Mouse (Mus musculus): ENCODE results near the gene Rcor2. TPM values are rescaled to one million over a fixed set of nuclear protein-coding genes. Genes with fewer than 3 reads are reported as not detected.

Gene Rcor2
- polyA plus RNA-seq, 1 experiment from 2014 or later, result 4.9 TPM

DNA sequence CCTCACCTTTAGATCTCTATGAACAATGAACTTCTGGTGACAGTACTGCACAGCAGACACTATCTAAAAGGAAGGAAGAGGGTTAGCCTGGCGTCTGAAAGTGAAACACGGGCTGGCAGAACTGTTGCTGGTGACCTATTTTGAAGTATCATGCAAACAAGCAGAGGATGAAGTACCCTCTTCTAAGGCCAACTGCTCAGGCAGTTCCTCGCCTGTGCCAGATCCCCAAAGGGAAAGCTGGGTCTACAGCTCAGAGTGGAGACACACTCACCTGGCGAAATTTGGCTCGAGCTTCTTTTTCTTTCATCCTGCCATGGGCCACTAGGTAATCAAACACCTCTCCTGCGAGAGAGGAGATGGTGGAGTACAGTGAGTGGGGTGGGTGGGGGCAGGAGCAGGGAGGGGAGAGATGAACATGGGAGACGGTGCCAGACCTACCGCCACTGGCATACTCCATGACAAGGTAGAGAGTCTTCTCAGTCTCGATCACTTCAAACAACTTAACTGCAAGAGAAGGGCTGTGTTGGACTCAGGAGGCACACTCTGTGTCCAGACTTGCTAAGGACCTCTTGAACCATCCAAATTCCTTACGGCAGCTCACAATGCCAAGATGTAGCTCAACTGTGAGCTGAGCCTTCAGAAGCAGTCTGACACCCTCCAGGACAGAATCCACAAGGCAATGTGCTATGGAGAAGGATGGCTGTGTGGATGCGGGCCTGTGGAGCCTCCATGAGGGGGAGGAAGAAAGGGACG lies 19.6 kb downstream of the Rcor2 start:
- Histone ChIP-seq H3K9me3 (replicated peaks; ENCODE audit: low read length) (no peaks in the 10 kb centered on the region), H3K4me3 (replicated peaks; ENCODE audit: low read depth, low read length) (no peak overlapping the region), H3K4me1 (replicated peaks; ENCODE audit: insufficient read depth, low read length) (no peaks in the 10 kb centered on the region), H3K4me2 (ENCODE audit: low read length) (no peak overlapping the region), H3K27me3 (ENCODE audit: insufficient read depth, low read length) (no peaks in the 10 kb centered on the region), H3K9ac (ENCODE audit: low read depth, low read length) (no peak overlapping the region), H3K36me3 (ENCODE audit: insufficient read depth, low read length) (peaks cover 53% of the 10 kb centered on the region), H3K27ac (no peak overlapping the region)
- WGBS, result 86% methylated on average over 12 of the region's 12 CpGs
- no peak for TF ChIP-seq CTCF (IDR thresholded peaks at IDR 0.05; ENCODE audit: low read depth)
- no peak for ATAC-seq (replicated peaks; ENCODE audit: low FRiP score, low read depth)
- DNase-seq (ENCODE audit: low spot score), result no peak

DNA sequence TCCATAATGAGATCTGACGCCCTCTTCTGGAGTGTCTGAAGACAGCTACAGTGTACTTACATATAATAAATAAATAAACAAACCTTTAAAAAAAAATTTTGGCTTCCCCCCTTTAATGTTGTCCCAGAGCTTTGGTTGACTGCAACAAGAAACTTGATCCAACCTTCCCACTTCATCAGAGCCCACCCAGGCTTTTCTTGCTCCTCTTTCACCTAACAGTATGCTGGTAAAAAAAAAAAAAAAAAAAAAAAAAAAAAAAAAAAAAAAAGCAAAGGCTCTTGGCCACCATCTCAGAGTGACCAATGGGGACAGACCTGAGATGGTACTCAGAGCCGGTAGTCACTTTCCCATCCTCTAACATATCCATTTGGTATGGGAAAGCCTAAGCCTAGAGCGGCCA lies 21.2 kb downstream of the Rcor2 start:
- no peak for TF ChIP-seq CTCF (IDR thresholded peaks at IDR 0.05; ENCODE audit: low read depth)
- no peak overlapping the region for H3K4me2 ChIP-seq (ENCODE audit: low read length)
- peaks cover 10% of the 10 kb centered on the region; the same call in 1 of the 2 replicates for H3K4me1 ChIP-seq (replicated peaks; ENCODE audit: insufficient read depth, low read length)
- H3K27ac ChIP-seq, result no peak overlapping the region
- WGBS, result 77% methylated on average over 3 of the region's 3 CpGs
- peaks cover 38% of the 10 kb centered on the region for H3K36me3 ChIP-seq (ENCODE audit: insufficient read depth, low read length)
- no peak overlapping the region for H3K4me3 ChIP-seq (replicated peaks; ENCODE audit: low read depth, low read length)
- ATAC-seq (replicated peaks; ENCODE audit: low FRiP score, low read depth) (no peak), DNase-seq (ENCODE audit: low spot score) (no peak)
- H3K27me3 ChIP-seq (ENCODE audit: insufficient read depth, low read length), result no peaks in the 10 kb centered on the region
- H3K9ac ChIP-seq (ENCODE audit: low read depth, low read length), result no peak overlapping the region
- H3K9me3 ChIP-seq (replicated peaks; ENCODE audit: low read length), result no peaks in the 10 kb centered on the region

DNA sequence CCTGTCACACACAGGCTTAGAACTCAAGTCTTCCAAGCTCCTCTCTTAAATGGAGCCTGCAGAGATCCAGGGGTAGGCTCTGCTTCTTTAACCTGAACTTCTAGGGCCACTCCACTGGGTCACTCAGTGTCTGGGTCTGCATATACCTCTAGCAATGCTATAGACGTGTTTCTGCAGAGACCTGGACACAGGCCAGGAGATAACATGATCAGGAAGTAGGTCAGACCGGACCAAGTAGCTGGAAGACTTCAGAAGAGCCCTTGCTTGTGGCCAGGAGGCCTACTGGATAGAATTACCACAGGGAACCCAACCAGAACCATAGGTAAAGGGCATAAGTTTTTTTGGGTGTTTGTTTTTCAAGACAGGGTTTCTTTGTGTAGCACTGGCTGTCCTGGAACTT lies 22.6 kb downstream of the Rcor2 start:
- no peak for ATAC-seq (replicated peaks; ENCODE audit: low FRiP score, low read depth)
- peaks cover 27% of the 10 kb centered on the region for H3K36me3 ChIP-seq (ENCODE audit: insufficient read depth, low read length)
- no peak overlapping the region for H3K9ac ChIP-seq (ENCODE audit: low read depth, low read length)
- H3K27ac ChIP-seq, result no peak overlapping the region
- TF ChIP-seq CTCF (IDR thresholded peaks at IDR 0.05; ENCODE audit: low read depth), result no peak
- no peak overlapping the region for H3K4me2 ChIP-seq (ENCODE audit: low read length)
- H3K4me3 ChIP-seq (replicated peaks; ENCODE audit: low read depth, low read length), result no peak overlapping the region
- WGBS, result 32% methylated on average over 2 of the region's 2 CpGs
- H3K4me1 ChIP-seq (replicated peaks; ENCODE audit: insufficient read depth, low read length), result peaks cover 25% of the 10 kb centered on the region
- no peak for DNase-seq (ENCODE audit: low spot score)
- no peaks in the 10 kb centered on the region for H3K9me3 ChIP-seq (replicated peaks; ENCODE audit: low read length)
- no peaks in the 10 kb centered on the region for H3K27me3 ChIP-seq (ENCODE audit: insufficient read depth, low read length)

DNA sequence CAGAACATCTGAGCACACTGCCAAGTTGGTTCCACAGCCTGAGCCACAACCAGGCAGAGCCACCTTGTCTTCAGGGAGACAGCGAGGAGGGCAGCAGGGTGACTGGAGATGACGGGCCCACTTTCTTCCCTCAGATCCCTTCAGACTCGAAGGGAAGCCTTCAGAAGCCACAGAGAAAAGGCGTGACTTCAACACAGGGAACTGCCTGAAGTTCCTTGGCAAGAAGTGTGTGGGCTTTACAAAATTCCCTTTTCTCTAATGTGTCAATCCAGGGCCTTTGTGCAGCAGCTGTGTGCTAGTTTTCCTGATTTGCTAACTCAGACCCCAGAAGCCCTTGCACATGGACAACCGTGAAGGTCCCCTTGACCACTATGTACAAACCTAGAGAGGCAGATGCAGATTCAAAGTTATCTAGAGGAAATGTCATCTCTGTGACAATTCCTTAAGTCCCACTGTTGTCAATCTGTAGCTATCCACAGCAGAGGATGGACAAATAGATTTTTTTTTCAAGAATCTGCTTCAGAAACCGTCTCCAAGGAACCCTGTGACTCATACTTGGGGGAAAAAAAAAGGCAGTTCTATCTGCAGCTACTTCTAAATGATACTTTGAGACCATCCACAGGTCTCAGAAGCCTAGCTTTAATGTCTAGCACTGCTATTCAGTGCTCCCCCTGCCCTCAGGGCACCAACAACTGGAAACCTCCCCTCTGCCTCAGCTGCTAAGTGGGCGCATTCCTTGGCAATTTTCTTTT lies 25.0 kb downstream of the Rcor2 start:
- no peak for TF ChIP-seq CTCF (IDR thresholded peaks at IDR 0.05; ENCODE audit: low read depth)
- whole genome bisulfite sequencing, result 72% methylated on average over 7 of the region's 7 CpGs
- Histone ChIP-seq H3K9me3 (replicated peaks; ENCODE audit: low read length) (no peaks in the 10 kb centered on the region), H3K9ac (ENCODE audit: low read depth, low read length) (0 out of 2 replicates have a peak overlapping the region, but pooled peaks have one; percentile 14), H3K36me3 (ENCODE audit: insufficient read depth, low read length) (peaks cover 4% of the 10 kb centered on the region; the same call in 1 of the 2 replicates), H3K4me2 (ENCODE audit: low read length) (no peak overlapping the region), H3K27ac (no peak overlapping the region), H3K4me1 (replicated peaks; ENCODE audit: insufficient read depth, low read length) (peaks cover 32% of the 10 kb centered on the region), H3K27me3 (ENCODE audit: insufficient read depth, low read length) (no peaks in the 10 kb centered on the region), H3K4me3 (replicated peaks; ENCODE audit: low read depth, low read length) (no peak overlapping the region)
- ATAC-seq (replicated peaks; ENCODE audit: low FRiP score, low read depth), result no peak
- no peak for DNase-seq (ENCODE audit: low spot score)

DNA sequence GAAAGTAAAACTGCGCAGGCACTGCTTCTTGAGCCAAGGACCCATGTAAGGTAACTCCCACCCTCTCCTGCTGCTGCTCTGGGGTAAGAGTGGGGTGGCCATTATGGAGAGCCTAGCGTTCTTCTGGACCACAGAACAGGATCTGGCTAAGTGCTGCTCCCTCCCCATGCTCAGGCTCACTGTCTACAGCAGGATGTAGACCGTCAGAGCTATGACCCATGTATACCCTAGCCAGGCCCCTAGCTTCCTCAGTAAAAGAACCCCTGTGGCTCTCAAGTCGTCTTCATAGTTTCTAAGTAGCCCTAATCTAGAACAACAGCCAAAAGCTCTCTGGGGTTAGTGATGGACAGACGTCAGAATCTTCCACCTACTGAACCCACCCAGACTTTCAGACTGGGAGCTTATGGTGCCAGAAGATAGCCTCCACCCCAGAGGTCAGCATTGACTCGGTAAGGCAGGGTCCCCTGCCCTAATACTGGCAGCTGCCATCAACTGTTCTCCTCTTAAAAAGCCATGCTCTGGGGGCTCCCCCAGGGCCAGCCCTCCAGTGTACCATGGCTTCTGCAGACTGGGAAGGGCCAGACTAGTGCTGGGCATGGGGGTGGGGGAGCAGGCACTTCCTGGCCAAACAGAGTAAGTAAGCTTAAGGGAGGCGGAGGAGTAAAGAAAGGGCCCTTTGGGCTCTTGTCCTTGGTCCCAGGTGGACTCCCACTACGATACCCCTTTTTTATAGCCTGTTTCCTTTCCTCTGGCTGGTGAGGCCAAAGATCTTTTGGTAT lies 27.2 kb downstream of the Rcor2 start:
- Histone ChIP-seq H3K4me2 (ENCODE audit: low read length) (peak overlapping the region; percentile 23; the same call in 1 of the 2 replicates), H3K9ac (ENCODE audit: low read depth, low read length) (peak overlapping the region; percentile 3; the same call in 1 of the 2 replicates), H3K27ac (peak overlapping the region; percentile 51), H3K4me1 (replicated peaks; ENCODE audit: insufficient read depth, low read length) (peaks cover 32% of the 10 kb centered on the region), H3K27me3 (ENCODE audit: insufficient read depth, low read length) (no peaks in the 10 kb centered on the region), H3K36me3 (ENCODE audit: insufficient read depth, low read length) (no peaks in the 10 kb centered on the region), H3K4me3 (replicated peaks; ENCODE audit: low read depth, low read length) (no peak overlapping the region), H3K9me3 (replicated peaks; ENCODE audit: low read length) (no peaks in the 10 kb centered on the region)
- ATAC-seq (replicated peaks; ENCODE audit: low FRiP score, low read depth) (no peak), DNase-seq (ENCODE audit: low spot score) (no peak)
- WGBS, result 49% methylated on average over 8 of the region's 8 CpGs
- TF ChIP-seq CTCF (IDR thresholded peaks at IDR 0.05; ENCODE audit: low read depth), result no peak

DNA sequence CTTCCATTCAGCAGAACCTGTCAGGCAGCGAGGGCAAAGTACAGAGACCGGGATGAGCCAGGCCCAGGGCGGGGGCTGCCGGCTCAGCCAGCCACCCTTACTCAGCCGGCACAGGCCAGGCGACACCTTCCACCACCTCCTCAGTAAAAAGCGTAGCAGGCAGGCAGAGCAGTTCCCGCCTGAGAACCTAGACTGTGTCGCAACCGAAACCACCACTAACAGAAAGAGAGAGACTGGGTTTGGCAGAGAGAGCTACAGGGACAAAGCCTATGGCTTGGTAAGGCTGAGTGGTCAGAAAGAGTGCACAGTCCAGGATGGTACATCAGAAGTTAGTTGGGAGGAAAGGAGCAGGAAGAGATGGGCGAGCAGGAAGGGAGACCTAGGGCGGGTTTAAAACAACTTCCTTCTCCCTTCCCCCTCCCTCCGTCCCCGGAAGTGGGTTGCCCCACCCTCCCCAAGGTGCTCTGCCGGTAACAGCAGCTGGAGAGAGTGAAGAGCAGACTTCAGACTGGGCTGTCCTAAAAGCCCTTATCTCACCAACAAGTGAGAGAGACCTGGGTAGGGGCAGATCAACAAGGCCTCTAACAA lies 28.0 kb downstream of the Rcor2 start:
- H3K27me3 ChIP-seq (ENCODE audit: insufficient read depth, low read length), result no peaks in the 10 kb centered on the region
- DNase-seq (ENCODE audit: low spot score) (no peak), ATAC-seq (replicated peaks; ENCODE audit: low FRiP score, low read depth) (peak; percentile 85)
- H3K4me2 ChIP-seq (ENCODE audit: low read length), result peak overlapping the region; percentile 23; the same call in 1 of the 2 replicates
- no peak overlapping the region for H3K9ac ChIP-seq (ENCODE audit: low read depth, low read length)
- WGBS, result 35% methylated on average over 15 of the region's 15 CpGs
- peak overlapping the region; percentile 51 for H3K27ac ChIP-seq
- no peak overlapping the region for H3K4me3 ChIP-seq (replicated peaks; ENCODE audit: low read depth, low read length)
- H3K9me3 ChIP-seq (replicated peaks; ENCODE audit: low read length), result no peaks in the 10 kb centered on the region
- H3K36me3 ChIP-seq (ENCODE audit: insufficient read depth, low read length), result no peaks in the 10 kb centered on the region
- no peak for TF ChIP-seq CTCF (IDR thresholded peaks at IDR 0.05; ENCODE audit: low read depth)
- peaks cover 32% of the 10 kb centered on the region for H3K4me1 ChIP-seq (replicated peaks; ENCODE audit: insufficient read depth, low read length)

All from kidney, postnatal 0 days (tissue).